Mouse (Mus musculus) myocyte (in vitro differentiated cells): ENCODE measurements at regions not wholly inside any gene's neighbourhood (a gene's known extent, or its start where the extent isn't known, plus 50 kb on each side); places are given as distances from the start of the nearest gene placed in this dataset.

ENCODE experiments used
- CEBPB ChIP-seq: IDR thresholded peaks from 2 replicates; pipeline ENCODE4 v1.6.1; 2011; ENCODE audit warnings: mild to moderate bottlenecking, moderate library complexity; ENCODE audit not compliant: poor library complexity, insufficient read depth, severe bottlenecking
- E2F4 ChIP-seq: IDR thresholded peaks from one replicate; pipeline ENCODE4 v1.6.1; 2011; ENCODE audit warnings: mild to moderate bottlenecking, control low read depth, moderate library complexity; ENCODE audit not compliant: insufficient read depth
- MAX ChIP-seq: IDR thresholded peaks from one replicate; pipeline ENCODE4 v1.6.1; 2011; ENCODE audit warnings: low read depth, mild to moderate bottlenecking, control low read depth
- MYOD1 ChIP-seq, 3 experiments: IDR thresholded peaks; one replicate each; pipeline ENCODE4 v1.6.1; 2011; ENCODE audit warnings: control low read depth in 2 of 3, low read depth in 2 of 3, mild to moderate bottlenecking in 2 of 3, moderate library complexity in 1 of 3; ENCODE audit not compliant: insufficient read length in 2 of 3, control insufficient read depth in 1 of 3
- MYOG ChIP-seq, 3 experiments: IDR thresholded peaks; one replicate each; pipeline ENCODE4 v1.6.1; 2011; ENCODE audit warnings: control low read depth in 2 of 3, low read depth in 2 of 3, mild to moderate bottlenecking in 2 of 3; ENCODE audit not compliant: insufficient read length in 2 of 3, control insufficient read depth in 1 of 3, insufficient read depth in 1 of 3
- POLR2A ChIP-seq: IDR thresholded peaks from one replicate; pipeline ENCODE4 v1.6.1; 2011; ENCODE audit warnings: low read depth, mild to moderate bottlenecking, control low read depth, moderate library complexity; ENCODE audit not compliant: insufficient read length
- POLR2AphosphoS2 ChIP-seq: IDR thresholded peaks from one replicate; pipeline ENCODE4 v1.6.1; 2011; ENCODE audit warnings: low read depth, control low read depth; ENCODE audit not compliant: insufficient read length
- REST ChIP-seq: IDR thresholded peaks from one replicate; pipeline ENCODE4 v1.6.1; 2011; ENCODE audit warnings: mild to moderate bottlenecking, control low read depth, moderate library complexity; ENCODE audit not compliant: insufficient read depth, insufficient read length
- TCF12 ChIP-seq: IDR thresholded peaks from one replicate; pipeline ENCODE4 v1.6.1; 2011; ENCODE audit warnings: mild to moderate bottlenecking, control low read depth; ENCODE audit not compliant: poor library complexity, insufficient read depth, severe bottlenecking
- TCF3 ChIP-seq: IDR thresholded peaks from one replicate; pipeline ENCODE4 v1.6.1; 2011; ENCODE audit warnings: low read depth, control low read depth; ENCODE audit not compliant: insufficient read length

DNA sequence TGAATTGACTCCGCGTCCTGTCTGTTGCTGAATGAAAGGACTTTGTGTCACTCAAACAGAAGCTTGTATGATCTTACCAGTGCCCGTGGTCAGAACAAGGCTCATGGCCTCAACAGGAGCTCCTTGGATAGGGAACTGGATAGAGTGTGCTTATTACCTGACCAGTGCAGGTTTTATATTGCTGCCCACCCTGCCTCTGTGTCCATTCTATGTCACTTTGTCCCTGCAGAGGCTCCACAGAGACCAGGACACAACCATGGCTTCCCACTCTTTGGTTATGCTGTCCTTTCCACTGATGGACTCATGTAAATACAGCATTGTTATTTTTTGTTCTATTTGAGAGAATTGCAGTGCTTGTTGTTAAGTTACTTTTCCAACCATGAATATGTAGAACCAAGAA lies 103.4 kb downstream of the Duxbl3 start:
- no peak for TF ChIP-seq POLR2A
- TF ChIP-seq TCF12, result no peak
- TF ChIP-seq MYOD1 (IDR thresholded peaks at IDR 0.05; ENCODE audit: control insufficient read depth in 1 of 3, insufficient read length in 2 of 3, low read depth in 2 of 3), result no peak
- TF ChIP-seq E2F4, result no peak
- TF ChIP-seq POLR2AphosphoS2, result no peak
- no peak for TF ChIP-seq REST
- no peak for TF ChIP-seq MAX
- no peak for TF ChIP-seq CEBPB
- TF ChIP-seq TCF3, result no peak
- no peak for TF ChIP-seq MYOG (IDR thresholded peaks at IDR 0.05; ENCODE audit: control insufficient read depth in 1 of 3, insufficient read depth in 1 of 3, insufficient read length in 2 of 3, low read depth in 2 of 3)
